Mouse (Mus musculus) kidney, adult 2 months (tissue): ENCODE data around the gene Ubqln4. TPM values are rescaled to one million over a fixed set of nuclear protein-coding genes. Genes with fewer than 3 reads are reported as not detected.

ENCODE experiments used
- DNase-seq: peaks from one replicate; pipeline ENCODE4 v3.0.0; 2021
- H3K27ac ChIP-seq: fragments of 200-500 bp; 2 replicates; pipeline ENCODE4 v1.5.1; 2012; ENCODE audit warnings: low read depth, low read length, control low read depth, inconsistent platforms; ENCODE audit not compliant: insufficient read depth
- H3K27me3 ChIP-seq: fragments of 200-500 bp; replicated peaks from 2 replicates; pipeline ENCODE4 v1.6.1; 2012; ENCODE audit warnings: mild to moderate bottlenecking, moderate library complexity, low read length, inconsistent platforms; ENCODE audit not compliant: control insufficient read depth, insufficient read depth
- H3K36me3 ChIP-seq: fragments of 200-500 bp; 2 replicates; pipeline ENCODE4 v1.6.1; 2012; ENCODE audit warnings: mild to moderate bottlenecking, moderate library complexity, low read length, inconsistent platforms; ENCODE audit not compliant: control insufficient read depth, insufficient read depth
- H3K4me1 ChIP-seq: fragments of 200-500 bp; 2 replicates; pipeline ENCODE4 v1.6.1; 2011; ENCODE audit warnings: low read length; ENCODE audit not compliant: control insufficient read depth, insufficient read depth
- H3K4me3 ChIP-seq: fragments of 200-500 bp; 2 replicates; pipeline ENCODE4 v1.5.1; 2011; ENCODE audit warnings: mild to moderate bottlenecking, low read depth, low read length, control low read depth; ENCODE audit not compliant: insufficient read depth
- CTCF ChIP-seq: fragments of 200-500 bp; conservative IDR thresholded peaks from 2 replicates; pipeline ENCODE4 v1.5.1; 2011; ENCODE audit warnings: low read depth, mild to moderate bottlenecking, control low read depth, low read length, moderate library complexity, mixed read lengths; ENCODE audit not compliant: insufficient read depth, insufficient read length
- POLR2A ChIP-seq: fragments of 200-500 bp; IDR thresholded peaks from one replicate; pipeline ENCODE4 v1.6.1; 2011; ENCODE audit warnings: low read depth, low read length, control low read depth
- WGBS: fragments of 180-500 bp; shearing (Covaris S2); methylation state at CpG from one replicate; pipeline ENCODE4 v1.1.7; 2018; 5-methylcytosine and 5-hydroxymethylcytosine counted together
- polyA plus RNA-seq: library from polyadenylated mRNA; depleted of rRNA; stranded (reverse); fragments of >200 nt; gene quantifications from 2 replicates; pipeline ENCODE4 v1.2.3, GENCODE M21; 2012; rRNA removed

Ubqln4 gene
- polyA plus RNA-seq, result 59.9 and 63.5 TPM in 2 replicates

DNA sequence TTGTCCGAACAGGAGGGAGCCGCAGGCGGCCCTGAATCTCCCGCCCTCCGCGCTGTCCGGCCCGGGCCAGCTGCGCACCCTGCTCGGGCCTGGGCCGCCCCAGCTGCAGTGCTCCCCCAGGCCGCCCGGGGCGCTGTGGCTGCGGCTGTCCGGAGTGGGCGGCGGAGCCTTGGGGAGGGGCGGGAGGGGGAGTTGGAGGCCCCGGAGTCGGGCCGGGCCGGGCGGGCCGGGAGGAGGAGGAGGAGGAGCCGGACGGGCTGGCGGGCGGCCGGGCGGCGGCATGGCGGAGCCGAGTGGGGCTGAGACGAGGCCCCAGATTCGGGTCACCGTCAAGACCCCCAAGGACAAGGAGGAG, at the start of gene Ubqln4:
Gene Ubqln4, plus strand, starts transcription at position 234 of the 355 bp plus-strand sequence.
- Histone ChIP-seq H3K4me1 (peaks cover 13% of the 10 kb centered on the region; the same call in 1 of the 2 replicates), H3K27ac (peak within 1 kb of the TSS; percentile 98), H3K36me3 (peaks cover 3% of the 10 kb centered on the region), H3K27me3 (no peaks in the 10 kb centered on the region), H3K4me3 (peak within 1 kb of the TSS; percentile 98)
- peak; percentile 95 for DNase-seq
- TF ChIP-seq POLR2A (peak; percentile 15), CTCF (peak; percentile 60)
- WGBS, result under 1% methylated on average over 36 of the region's 37 CpGs

DNA sequence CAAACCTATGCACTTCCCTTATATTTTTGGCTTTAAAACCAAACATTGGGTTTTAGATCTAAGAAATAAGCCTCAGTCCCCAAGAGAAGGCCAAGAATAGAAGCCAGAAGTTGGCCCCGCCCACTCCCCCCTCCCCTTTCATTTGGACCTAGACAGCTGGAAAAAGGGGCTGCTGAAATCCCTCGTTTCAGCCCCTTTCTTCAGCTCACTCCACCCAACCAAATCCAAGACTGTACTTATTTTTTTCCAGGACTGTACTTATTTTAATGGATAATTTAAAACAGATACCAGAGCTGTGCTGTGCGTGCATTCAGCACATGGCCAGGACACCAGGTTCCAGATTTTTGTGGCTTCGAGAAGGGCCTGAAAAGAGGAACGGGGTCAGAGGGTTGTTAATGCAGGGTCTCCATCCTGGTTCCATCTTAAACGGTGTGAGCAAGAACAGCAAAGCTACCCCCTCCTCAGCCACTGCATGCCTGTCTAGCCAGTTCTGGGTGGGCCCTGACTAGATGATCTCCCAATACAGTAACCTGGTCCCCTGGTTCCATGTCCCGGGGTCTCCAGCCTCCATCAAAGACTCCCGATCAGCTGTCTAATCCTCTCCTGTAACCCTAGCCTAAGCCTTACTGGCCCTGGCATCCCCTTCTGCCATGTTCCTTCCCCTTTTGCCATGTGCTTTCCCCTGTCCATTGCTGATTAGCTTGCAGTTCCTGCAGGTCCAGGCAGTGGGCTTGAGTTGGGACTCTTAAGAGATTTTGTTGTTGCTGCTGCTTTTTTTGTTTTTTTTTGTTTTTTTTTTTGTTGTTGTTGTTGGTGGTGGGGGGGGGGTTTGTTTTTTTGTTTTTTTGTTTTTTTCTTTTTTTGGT, 49.4 kb upstream of the Ubqln4 start:
- WGBS, result 70% methylated on average over 8 of the region's 8 CpGs
- Histone ChIP-seq H3K36me3 (no peaks in the 10 kb centered on the region), H3K4me1 (peaks cover 23% of the 10 kb centered on the region), H3K27ac (no peak overlapping the region), H3K4me3 (no peak overlapping the region), H3K27me3 (no peaks in the 10 kb centered on the region)
- no peak for DNase-seq
- TF ChIP-seq POLR2A, result no peak
- TF ChIP-seq CTCF, result no peak

DNA sequence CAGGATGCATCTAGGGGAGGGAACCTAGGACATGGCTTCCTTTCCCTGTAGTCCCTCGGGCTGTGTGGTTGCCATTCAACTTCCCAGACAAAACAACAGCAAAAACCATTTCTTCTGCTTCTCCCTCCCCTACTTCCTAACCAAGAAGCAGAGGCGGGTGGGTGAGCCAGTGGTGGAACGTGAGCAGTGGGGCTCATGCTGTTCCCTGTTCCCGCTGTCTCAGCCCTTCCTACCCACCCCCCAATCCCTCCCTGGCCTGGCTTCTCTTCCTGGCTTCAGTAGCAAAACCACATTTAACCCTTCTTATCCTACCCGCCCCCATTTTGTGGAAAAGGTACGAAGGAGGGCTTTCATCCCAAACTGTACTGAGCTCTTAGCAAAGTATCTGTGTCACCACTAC, 48.5 kb upstream of the Ubqln4 start:
- no peaks in the 10 kb centered on the region for H3K27me3 ChIP-seq
- TF ChIP-seq POLR2A, result no peak
- no peak for TF ChIP-seq CTCF
- no peak overlapping the region for H3K4me3 ChIP-seq
- DNase-seq, result no peak
- H3K27ac ChIP-seq, result no peak overlapping the region
- WGBS, result 89% methylated on average over 6 of the region's 6 CpGs
- H3K4me1 ChIP-seq, result peaks cover 23% of the 10 kb centered on the region
- H3K36me3 ChIP-seq, result no peaks in the 10 kb centered on the region

DNA sequence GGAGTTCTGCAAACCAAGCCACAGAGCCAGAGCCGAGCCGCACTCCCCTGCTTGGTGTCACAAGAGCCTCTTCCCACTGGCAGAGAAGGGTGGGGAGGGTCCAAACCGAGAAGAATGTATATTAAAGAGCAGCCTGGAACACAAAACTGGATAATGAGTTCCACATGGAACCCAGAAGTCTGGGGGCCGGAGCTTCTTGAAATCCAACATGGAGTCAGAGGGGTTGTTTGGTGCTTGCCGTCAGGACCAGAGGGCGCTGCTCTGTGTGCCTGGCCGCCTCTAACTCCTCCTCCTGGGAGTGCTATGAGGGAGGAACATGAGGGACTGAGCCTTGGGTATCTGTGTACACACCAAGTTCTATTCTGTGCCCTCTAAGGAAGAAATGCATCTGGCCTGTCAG, 47.8 kb upstream of the Ubqln4 start:
- DNase-seq, result no peak
- Histone ChIP-seq H3K27ac (no peak overlapping the region), H3K36me3 (no peaks in the 10 kb centered on the region), H3K4me3 (no peak overlapping the region), H3K27me3 (no peaks in the 10 kb centered on the region), H3K4me1 (peaks cover 25% of the 10 kb centered on the region)
- no peak for TF ChIP-seq POLR2A
- TF ChIP-seq CTCF, result no peak
- 70% methylated on average over 7 of the region's 7 CpGs for WGBS

DNA sequence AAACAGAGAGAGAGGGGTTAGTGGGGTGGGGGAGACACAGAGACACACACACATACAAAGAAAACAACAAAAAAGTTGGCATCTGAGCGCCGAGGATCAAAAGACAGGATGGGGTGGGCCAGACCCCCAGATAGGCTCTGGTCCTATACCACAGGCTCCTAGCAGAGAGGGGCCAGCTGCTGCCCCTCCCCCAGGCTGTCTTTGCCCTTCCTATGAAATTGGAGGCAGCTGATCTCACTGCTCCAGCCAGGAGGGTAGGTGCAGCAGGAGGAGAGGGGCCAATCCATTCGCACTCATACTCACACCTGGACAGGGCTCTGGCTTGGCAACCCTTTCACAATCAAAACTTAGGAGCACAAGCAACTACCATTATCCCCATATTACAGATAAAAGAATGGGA, 44.3 kb upstream of the Ubqln4 start:
- Histone ChIP-seq H3K36me3 (no peaks in the 10 kb centered on the region), H3K4me3 (peak overlapping the region; percentile 57), H3K4me1 (peaks cover 14% of the 10 kb centered on the region; the same call in 1 of the 2 replicates), H3K27me3 (no peaks in the 10 kb centered on the region), H3K27ac (peak overlapping the region; percentile 65)
- no peak for TF ChIP-seq CTCF
- no peak for TF ChIP-seq POLR2A
- WGBS, result 58% methylated on average over 3 of the region's 3 CpGs
- DNase-seq, result no peak

DNA sequence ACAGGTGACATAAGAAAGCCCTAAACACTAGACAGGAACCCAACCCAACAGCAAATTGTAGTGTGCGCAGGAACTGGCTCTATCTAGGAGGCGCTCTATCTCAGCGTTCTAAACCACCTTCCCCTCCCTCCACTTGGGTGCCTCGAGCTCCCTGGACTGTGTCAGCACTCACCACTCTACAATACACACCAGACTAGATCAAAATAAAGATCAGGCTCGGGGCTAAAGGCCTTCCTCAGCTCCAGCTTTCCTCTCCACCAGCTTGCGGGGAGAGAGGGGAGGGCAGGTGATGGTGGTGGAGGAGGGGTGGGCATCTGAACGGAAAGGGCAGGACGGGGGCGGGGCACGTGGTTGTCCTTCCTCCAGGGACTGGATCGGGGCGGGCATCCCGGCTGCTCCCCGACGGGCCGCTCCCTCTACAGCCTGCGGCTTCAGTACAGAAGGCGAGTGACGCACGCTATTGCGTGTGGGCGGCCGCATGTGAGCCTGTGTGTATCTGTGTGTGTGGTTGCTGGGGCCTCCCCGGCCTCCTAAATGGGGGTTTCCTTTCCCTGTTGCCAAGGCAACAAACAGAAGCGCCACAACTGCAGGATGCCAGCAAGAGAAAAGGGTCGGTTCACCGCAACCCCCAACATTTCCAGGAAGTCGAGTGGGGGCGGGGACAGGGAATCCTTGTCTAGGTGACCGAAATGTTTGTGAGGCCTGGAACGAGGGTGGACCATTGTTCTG, 43.7 kb upstream of the Ubqln4 start, which contains the start of gene Lmna:
Gene Lmna, minus strand, starts transcription at position 265 of the 729 bp plus-strand sequence.
- peaks cover 14% of the 10 kb centered on the region; the same call in 1 of the 2 replicates for H3K4me1 ChIP-seq
- WGBS, result under 1% methylated on average over 31 of the region's 31 CpGs
- DNase-seq, result peak; percentile 97

More for the DNA sequence above, 43.7 kb upstream of the Ubqln4 start, which contains the start of gene Lmna:
- no peaks in the 10 kb centered on the region for H3K36me3 ChIP-seq
- no peak for TF ChIP-seq POLR2A
- TF ChIP-seq CTCF, result peak; percentile 53
- H3K27ac ChIP-seq, result peak within 1 kb of the TSS; percentile 65
- peak within 1 kb of the TSS; percentile 57 for H3K4me3 ChIP-seq
- no peaks in the 10 kb centered on the region for H3K27me3 ChIP-seq
